Mouse (Mus musculus): ENCODE results near the gene Enah. TPM values are rescaled to one million over a fixed set of nuclear protein-coding genes. Genes with fewer than 3 reads are reported as not detected.
A peak's percentile ranks its signal among the peaks of the same experiment; 100 is the strongest.

The Enah gene
- total RNA-seq (2022), result 100 to 1,000 TPM in 1 of 4 experiments, 10 to 100 TPM in 3; 62.1 to 126 (median 78.8) TPM

DNA sequence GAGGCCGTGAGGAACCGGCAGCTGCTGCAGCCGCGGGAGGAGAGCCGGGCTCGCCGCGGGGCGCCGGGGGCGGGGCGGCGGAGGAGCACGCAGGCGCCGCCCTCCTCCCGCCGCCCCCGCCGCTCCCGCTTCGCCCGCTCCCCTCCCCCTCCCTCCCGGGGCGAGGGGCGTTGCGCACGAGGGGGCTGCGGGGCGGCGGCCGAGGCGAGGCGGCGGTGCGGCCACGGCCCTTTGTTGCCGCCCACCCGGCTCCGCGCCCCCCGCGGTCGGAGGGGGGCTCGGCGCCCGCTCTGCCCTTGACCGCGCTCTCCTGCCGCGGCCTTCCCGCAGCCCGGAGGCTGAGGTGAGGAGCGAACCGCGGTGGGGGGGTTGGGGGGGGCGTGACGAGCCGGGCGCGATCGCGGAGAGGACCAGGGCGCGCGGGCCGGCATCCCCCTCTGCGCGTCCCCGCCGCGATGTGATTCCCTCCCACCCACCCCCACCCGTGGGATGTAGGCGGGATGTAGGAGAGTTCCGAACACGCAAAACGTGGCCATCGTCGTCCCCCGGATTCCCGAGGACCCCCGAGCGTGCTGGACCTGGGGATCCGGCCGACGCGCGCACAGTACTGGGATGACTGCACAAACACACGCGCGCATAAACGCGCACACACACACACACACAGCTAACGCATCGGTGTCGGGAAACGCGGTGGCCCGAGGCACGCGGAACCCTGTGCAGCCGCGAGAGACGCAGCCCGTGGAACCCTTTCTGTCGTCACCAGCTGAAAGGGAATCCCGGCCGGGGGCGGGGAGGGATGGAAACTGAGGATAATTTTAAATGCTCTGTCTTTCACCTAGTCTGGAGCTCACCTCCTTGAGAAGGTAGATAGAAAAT, at the start of gene Enah:
TSS of gene Enah (minus strand) at position 65 of the 876 bp plus-strand sequence.
- peak; percentile 25 for DNase-seq

- no peak for DNase-seq
Observed at GRCm38 (mm10) chr1:182068136-182068535, 48.3 kb upstream of the Enah start.

DNA sequence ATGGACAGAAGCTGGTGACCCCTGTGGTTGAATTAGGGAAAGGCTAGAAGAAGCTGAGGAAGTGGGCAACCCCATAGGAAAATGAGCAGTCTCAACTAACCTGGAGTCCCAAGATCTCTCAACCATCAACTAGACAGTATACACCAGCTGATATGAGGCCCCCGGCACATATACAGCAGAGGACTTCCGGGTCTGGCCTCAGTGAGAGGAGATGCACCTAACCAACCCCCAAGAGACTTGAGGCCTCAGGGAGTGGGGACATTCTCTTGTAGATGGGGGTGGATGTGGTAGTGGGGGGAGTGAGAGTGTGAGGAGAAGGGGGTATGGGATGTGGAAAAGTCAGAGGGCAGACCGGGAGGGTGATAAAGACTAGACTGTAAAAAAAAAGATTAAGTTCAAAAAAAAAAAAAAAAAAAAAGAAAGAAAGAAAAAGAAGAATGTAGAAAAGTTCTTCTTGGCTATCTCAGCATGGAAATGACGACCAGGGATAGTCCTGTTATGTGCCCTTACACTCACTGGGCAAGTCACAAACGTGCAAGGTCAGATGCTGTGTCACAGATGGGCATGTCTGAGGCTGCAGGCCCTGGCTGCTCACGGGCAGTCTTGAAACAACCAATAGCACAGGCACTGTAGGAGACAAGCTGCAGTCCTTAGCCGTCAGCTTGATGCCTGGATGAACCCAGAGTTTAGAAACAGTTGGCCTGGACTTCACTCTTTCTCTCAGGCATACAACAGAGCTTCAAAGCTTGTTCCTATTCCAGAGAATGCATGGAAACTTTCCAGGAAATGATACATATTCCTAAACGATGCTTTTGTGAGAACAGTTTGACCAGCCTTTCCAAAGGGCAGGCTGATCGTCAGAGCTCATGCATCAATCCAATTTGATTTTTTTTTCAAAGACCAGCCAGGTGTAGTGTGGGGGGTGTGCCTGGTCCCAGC, 47.0 kb upstream of the Enah start:
- DNase-seq, result no peak

DNA sequence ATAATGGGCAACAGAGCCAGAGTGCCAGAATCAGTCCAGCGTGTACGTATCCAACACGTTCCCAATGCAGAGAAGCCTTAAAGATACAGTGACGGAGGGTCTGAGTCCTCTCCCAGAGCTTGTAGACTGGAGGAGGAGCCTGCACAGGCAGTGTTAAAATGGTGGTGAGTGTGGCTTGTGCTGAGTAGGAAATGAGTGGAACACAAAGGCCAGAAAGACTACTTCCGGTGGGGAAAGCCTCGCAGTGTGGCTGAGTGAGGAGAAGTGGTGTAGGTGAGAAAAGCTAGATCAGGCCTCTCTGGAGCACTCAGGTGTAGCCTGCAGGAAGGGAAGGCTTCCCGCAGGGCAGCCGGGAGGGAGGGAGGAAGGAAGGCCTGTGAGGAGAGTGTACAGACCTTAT, 43.9 kb upstream of the Enah start:
- DNase-seq, result no peak

DNA sequence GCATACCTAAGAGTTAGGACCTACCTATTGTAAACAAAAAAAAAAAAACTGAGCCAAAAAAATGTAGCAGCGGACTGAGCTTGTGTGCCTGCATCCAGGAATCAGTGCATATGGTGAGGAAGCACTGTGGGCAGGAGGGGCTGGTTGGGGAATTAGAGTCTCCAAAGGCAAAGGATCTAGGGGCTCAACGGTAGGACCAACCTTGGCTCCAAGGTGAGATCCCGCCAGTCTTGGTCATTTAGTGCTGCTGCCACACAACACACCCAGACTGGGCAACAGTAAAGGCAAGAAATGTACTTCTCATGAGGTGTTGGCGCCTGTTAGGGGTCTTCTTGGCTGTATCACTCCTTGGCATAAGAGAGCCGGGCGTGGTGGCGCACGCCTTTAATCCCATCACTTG, 43.0 kb upstream of the Enah start:
- DNase-seq, result no peak

- no peak for DNase-seq
Observed at GRCm38 (mm10) chr1:182061203-182061602, 41.4 kb upstream of the Enah start.

DNA sequence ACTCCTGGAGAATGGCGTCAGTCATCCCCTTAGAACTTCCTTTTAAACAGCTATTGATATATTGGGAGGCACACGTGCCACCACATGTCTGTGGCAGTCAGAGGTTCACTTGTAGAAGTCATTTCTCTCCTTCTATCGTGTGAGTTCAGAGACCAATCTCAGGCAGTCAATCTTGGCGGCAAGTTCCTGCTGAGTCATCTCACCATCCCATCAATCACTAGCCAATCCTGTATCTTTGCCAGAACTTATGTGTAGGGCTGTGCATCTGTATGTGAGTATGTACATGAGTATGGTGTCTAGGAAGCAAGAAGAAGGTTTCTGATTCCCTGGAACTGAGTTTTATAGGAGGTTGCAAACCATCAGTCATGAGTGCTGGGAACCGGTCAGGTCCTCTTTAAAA, 40.0 kb upstream of the Enah start:
- DNase-seq, result no peak

- no peak for DNase-seq
Observed at GRCm38 (mm10) chr1:182057998-182058397, 38.2 kb upstream of the Enah start.

DNA sequence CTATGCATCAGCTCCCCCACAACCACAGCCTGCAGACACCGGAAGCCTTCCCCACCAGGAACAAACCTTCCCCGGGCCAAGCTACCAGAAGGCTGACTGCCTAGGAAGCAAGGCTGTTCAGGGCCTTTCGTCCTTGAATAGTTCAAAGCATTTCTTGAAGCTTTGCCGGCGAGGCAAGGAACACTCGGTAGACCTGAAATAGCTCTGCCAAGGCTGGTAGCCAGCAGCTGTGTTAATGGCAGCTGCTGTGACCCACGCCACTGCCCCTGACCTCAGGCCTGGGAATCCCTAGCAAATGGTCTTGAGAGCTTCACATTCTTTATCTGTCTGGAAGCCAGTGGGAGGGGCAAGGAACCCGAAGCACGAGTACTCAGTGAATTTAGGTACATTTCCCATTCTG, 35.3 kb upstream of the Enah start:
- peak; percentile 54 for DNase-seq

GRCm38 (mm10) chr1:182054651-182055050, 34.9 kb upstream of the Enah start:
- DNase-seq, result no peak

- no peak for DNase-seq
Observed at GRCm38 (mm10) chr1:182052973-182053372, 33.2 kb upstream of the Enah start.

GRCm38 (mm10) chr1:182052385-182052784, 32.6 kb upstream of the Enah start:
- no peak for DNase-seq

DNA sequence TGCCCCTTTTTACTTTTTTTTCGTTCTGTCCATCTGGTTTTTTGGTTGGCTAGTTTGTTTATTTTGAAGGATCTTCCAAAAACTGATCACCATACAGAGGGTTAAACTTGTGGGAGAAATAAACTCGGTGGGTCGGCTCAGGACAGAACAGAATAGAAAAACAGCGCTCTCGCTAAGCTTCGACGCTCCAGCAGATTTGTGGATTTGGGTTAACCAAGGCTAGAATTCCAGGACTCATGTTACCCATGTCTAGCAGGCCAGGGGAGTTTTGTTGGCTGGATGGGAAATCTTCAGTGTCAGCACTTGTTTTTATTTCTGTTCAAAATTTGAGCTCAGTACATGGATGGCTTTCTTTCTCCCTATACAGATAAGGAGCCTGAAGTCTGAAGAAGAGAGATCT, 30.0 kb upstream of the Enah start:
- DNase-seq, result no peak

DNA sequence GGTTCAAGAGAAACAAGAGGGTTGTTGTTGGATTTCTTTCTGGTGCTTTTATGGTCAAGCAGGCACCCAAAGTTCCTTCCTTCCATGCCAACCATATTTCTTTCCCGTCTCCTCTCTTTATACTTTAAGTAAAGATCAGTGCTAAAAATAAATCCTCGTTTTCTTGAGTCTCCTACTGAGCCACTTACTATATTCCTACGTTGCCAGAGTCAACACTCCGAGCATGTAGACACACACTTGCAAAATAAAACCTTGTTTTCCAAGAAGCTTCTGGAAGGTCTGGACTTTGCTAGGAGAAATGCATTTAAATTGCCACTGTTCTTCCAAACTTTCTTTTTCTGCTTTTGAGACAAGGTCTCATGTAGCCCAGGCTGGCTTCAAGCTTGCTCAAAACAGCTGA, 28.3 kb upstream of the Enah start:
- no peak for DNase-seq

DNA sequence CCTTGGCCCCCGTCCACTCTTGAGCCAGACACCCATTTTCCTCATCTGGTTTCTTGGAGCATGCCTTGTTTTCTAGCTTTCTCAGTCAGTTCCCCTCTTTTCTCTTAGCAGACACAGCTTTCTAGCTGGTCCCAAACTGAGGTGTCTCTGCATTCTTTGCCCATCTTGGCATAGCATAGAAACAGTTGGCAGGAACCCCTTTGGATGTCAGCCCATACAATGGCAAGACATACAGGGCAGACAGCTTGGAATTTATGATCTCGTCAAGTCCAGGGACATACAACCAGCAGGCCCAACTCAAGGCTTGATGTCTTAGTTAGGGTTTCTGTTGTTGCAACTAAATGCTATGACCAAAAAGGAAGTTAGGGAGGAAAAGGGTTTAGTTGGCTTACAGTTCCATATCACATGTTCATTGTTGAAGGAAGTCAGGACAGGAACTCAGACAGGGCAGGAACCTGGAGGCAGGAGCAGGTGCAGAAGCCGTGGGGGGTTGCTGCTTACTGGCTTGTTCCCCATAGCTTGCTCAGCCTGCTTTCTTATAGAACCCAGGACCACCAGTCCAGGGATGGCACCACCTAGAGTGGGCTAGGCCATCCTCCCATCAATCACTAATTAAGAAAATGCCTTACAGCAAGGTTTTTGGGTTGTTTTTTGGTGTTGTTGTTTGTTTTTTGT, 27.4 kb upstream of the Enah start:
- no peak for DNase-seq

- DNase-seq, result no peak
Observed at GRCm38 (mm10) chr1:182045208-182045607, 25.4 kb upstream of the Enah start.

DNA sequence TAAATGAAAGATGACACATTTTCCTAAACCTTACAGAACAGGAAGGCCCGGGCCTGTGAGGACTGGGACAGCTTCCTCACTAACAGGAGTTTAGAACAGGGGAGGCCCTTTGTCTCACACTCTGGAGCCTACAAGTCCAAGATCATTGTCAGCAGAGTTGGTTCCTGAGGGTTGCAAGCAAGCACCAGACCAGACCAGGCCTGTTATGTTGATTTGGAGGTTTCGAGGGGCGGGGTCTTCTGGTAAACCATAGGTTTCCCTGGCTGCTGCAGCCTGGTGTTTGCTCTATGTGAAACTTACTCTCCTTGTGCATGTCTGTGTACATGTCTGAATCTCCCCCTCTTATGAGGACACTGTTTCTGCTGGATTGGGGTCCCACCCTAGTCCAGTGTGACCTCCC, 20.7 kb upstream of the Enah start:
- no peak for DNase-seq

DNA sequence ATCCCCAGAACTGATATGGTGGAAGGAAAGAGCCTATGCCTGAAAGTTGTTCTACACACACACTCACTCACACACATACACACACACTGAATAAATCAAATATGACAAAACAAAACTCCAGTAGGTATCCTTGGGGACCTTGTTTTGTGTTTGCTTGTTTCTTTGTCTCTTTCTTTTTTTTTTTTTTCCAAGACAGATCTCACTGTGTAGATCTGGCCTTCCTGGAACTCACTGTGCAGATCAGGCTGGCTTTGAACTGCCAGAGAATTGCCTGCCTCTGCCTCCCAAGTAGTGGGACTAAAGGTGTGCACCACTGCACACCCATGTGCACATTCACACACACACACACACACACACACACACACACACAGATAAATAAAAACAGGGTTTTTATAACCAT, 12.0 kb upstream of the Enah start:
- DNase-seq, result no peak

DNA sequence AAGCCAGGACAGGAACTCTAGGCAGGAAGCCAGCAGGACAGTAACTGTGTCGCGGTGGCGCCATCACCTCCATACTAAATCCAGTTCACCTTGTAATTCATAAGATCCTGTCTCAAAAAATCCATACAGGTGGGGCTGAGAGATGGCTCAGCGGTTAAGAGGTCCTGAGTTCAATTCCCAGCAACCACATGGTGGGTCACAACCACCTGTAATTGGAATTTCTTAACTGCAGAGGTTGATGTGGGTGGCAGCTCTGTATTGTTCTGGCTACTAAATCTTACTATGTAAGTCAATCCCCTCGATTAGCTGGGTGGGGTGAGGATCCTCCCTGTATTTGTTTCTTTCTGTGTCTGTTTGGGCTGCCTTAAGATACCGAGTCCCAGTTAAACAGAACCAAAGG, 11.3 kb upstream of the Enah start:
- DNase-seq, result no peak

GRCm38 (mm10) chr1:182029989-182030649, 10.3 kb upstream of the Enah start:
- DNase-seq, result no peak

DNA sequence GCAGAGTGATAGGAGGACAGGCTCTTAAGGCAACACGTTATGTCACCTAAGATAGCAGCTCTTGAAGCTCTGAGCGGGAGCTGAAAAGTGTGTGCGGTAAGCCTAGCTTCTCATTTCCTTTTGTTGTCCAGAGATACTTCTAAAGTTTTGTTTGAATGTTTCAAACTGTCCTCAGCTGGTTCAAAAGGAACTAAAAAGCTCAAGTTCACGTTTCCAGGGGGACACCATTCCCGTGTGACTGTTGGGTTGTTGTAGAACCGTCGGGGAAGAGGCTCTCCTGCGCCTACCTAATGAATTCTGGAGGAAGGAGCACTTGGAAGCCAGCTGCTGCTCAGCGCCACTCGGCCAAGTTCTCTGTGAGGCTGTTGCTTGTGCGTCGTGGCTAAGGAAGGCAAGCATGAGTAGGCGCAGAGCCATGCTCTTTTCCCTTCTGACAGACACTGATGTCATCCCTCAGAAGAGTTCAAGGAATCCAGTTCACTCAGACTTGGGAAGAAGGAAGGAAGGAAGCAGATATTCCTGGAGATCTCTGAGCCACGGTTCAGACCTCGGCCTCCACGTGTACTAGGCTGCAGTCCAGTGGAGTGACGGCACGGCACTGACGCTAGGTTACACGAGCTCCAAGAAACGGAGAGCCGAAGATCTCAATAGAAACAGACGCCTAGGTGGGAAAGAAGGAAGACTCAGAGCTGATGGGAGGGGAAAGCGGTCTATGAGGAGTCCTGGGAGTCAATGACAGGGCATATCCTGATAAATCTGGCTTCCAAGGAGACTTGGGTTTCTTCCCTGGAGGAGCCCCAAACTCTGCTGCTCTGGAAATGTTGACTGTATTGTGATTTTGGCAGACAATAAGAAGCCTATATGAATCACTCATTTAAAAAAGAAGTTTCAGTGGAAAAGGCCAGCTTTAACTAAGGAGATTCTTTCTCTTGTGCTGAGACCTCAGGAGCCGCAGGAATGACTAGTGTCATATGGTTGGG, 8.7 kb upstream of the Enah start:
- no peak for DNase-seq
